Mouse (Mus musculus) midbrain, embryonic 11.5 days (tissue): ENCODE results near the gene Mkrn3. TPM values are rescaled to one million over a fixed set of nuclear protein-coding genes. Genes with fewer than 3 reads are reported as not detected.

ENCODE experiments used
- ATAC-seq: fragments of 200-750 bp; cut with Nextera tagmentation; 2 replicates; pipeline ENCODE4 v1.8.0; 2017; ENCODE audit warnings: moderate TSS enrichment, moderate library complexity; ENCODE audit not compliant: low FRiP score
- DNase-seq: peaks from one replicate; pipeline ENCODE4 v3.0.0; 2015; ENCODE audit warnings: low spot score; ENCODE audit errors: missing footprints
- H3K27ac ChIP-seq: fragments of 300-500 bp; sonication (generic); 2 replicates; pipeline ENCODE4 v1.5.1; 2014; ENCODE audit warnings: low read depth, low read length
- H3K27me3 ChIP-seq: fragments of 300-500 bp; sonication (generic); 2 replicates; pipeline ENCODE4 v1.6.1; 2014; ENCODE audit warnings: mild to moderate bottlenecking, low read length, moderate library complexity, mixed read lengths; ENCODE audit not compliant: control insufficient read depth, insufficient read depth
- H3K36me3 ChIP-seq: fragments of 300-500 bp; sonication (generic); 2 replicates; pipeline ENCODE4 v1.6.1; 2014; ENCODE audit warnings: mild to moderate bottlenecking, low read length, moderate library complexity, mixed read lengths; ENCODE audit not compliant: control insufficient read depth, insufficient read depth
- H3K4me1 ChIP-seq: fragments of 300-500 bp; sonication (generic); 2 replicates; pipeline ENCODE4 v1.6.1; 2014; ENCODE audit warnings: low read length; ENCODE audit not compliant: control insufficient read depth, insufficient read depth
- H3K4me2 ChIP-seq: fragments of 300-500 bp; sonication (generic); 2 replicates; pipeline ENCODE4 v1.6.1; 2014; ENCODE audit warnings: mild to moderate bottlenecking, moderate library complexity
- H3K4me3 ChIP-seq: fragments of 300-500 bp; sonication (generic); 2 replicates; pipeline ENCODE4 v1.5.1; 2014; ENCODE audit warnings: low read depth, low read length
- H3K9ac ChIP-seq: fragments of 300-500 bp; sonication (generic); 2 replicates; pipeline ENCODE4 v1.6.1; 2014; ENCODE audit warnings: low read length
- H3K9me3 ChIP-seq: fragments of 300-500 bp; sonication (generic); 2 replicates; pipeline ENCODE4 v1.6.1; 2016; ENCODE audit warnings: low read length; ENCODE audit not compliant: control insufficient read depth
- WGBS: fragments of 180-500 bp; shearing (Covaris S2); extraction: QIAGEN DNeasy Blood & Tissue Kit; methylation state at CpG from one replicate; pipeline ENCODE4 v1.1.7; 2014; 5-methylcytosine and 5-hydroxymethylcytosine counted together
- polyA plus RNA-seq: library from polyadenylated mRNA; unstranded; fragments of >200 nt; fragmentation: Nextera tagmentation; extraction: Ambion mirVana; gene quantifications from 2 replicates; pipeline ENCODE4 v1.2.1, GENCODE M21; 2014

Gene Mkrn3
- polyA plus RNA-seq, 1 experiment from 2014 or later = 22.4 TPM

GRCm38 (mm10) chr7:62433243-62433642 lies 13.3 kb upstream of the Mkrn3 start:
- Histone ChIP-seq H3K27me3 (no peaks in the 10 kb centered on the region), H3K36me3 (no peaks in the 10 kb centered on the region), H3K9me3 (no peaks in the 10 kb centered on the region), H3K4me1 (no peaks in the 10 kb centered on the region), H3K4me2 (no peak overlapping the region), H3K9ac (no peak overlapping the region), H3K27ac (no peak overlapping the region), H3K4me3 (no peak overlapping the region)
- peak; percentile 80 for DNase-seq
- no peak for ATAC-seq
- 33% methylated on average over 3 of the region's 3 CpGs for WGBS

GRCm38 (mm10) chr7:62428337-62428736 lies 8.4 kb upstream of the Mkrn3 start:
- Histone ChIP-seq H3K9me3 (no peaks in the 10 kb centered on the region; the same call in 1 of the 2 replicates), H3K27ac (no peak overlapping the region), H3K4me3 (no peak overlapping the region), H3K4me2 (no peak overlapping the region), H3K9ac (no peak overlapping the region), H3K27me3 (no peaks in the 10 kb centered on the region), H3K36me3 (no peaks in the 10 kb centered on the region), H3K4me1 (no peaks in the 10 kb centered on the region)
- ATAC-seq = no peak
- DNase-seq = peak; percentile 91
- 22% methylated on average over 8 of the region's 8 CpGs for WGBS

GRCm38 (mm10) chr7:62423210-62423609 lies 3.3 kb upstream of the Mkrn3 start:
- Histone ChIP-seq H3K36me3 (no peaks in the 10 kb centered on the region), H3K27me3 (no peaks in the 10 kb centered on the region), H3K4me2 (peak overlapping the region; percentile 33; the same call in 1 of the 2 replicates), H3K4me3 (peak overlapping the region; percentile 31), H3K9me3 (peaks cover 3% of the 10 kb centered on the region; the same call in 1 of the 2 replicates), H3K27ac (peak overlapping the region; percentile 77), H3K9ac (peak overlapping the region; percentile 64), H3K4me1 (no peaks in the 10 kb centered on the region)
- WGBS = 34% methylated on average over 4 of the region's 4 CpGs
- peak; percentile 79 for ATAC-seq
- no peak for DNase-seq

GRCm38 (mm10) chr7:62420566-62420965 lies 627 bp upstream of the Mkrn3 start:
- peak; percentile 56 for ATAC-seq
- Histone ChIP-seq H3K4me1 (no peaks in the 10 kb centered on the region), H3K9ac (peak overlapping the region; percentile 44), H3K4me3 (peak overlapping the region; percentile 65), H3K4me2 (peak overlapping the region; percentile 64; the same call in 1 of the 2 replicates), H3K36me3 (no peaks in the 10 kb centered on the region), H3K27ac (peak overlapping the region; percentile 94), H3K9me3 (peaks cover 3% of the 10 kb centered on the region; the same call in 1 of the 2 replicates), H3K27me3 (no peaks in the 10 kb centered on the region)
- 43% methylated on average over 6 of the region's 6 CpGs for WGBS
- DNase-seq = peak; percentile 89

GRCm38 (mm10) chr7:62419105-62419492 lies 840 bp downstream of the Mkrn3 start:
- 46% methylated on average over 17 of the region's 17 CpGs for WGBS

GRCm38 (mm10) chr7:62418346-62418745 lies 1.6 kb downstream of the Mkrn3 start:
- H3K9ac ChIP-seq = peak overlapping the region; percentile 83
- H3K4me2 ChIP-seq = peak overlapping the region; percentile 64
- H3K9me3 ChIP-seq = peaks cover 3% of the 10 kb centered on the region; the same call in 1 of the 2 replicates
- ATAC-seq (no peak), DNase-seq (peak; percentile 86)
- no peaks in the 10 kb centered on the region for H3K36me3 ChIP-seq
- WGBS = 53% methylated on average over 9 of the region's 9 CpGs
- H3K27ac ChIP-seq = peak overlapping the region; percentile 91
- no peaks in the 10 kb centered on the region for H3K4me1 ChIP-seq
- peak overlapping the region; percentile 65 for H3K4me3 ChIP-seq
- H3K27me3 ChIP-seq = no peaks in the 10 kb centered on the region

More at GRCm38 (mm10) chr7:62419105-62419492, 840 bp downstream of the Mkrn3 start:
- no peaks in the 10 kb centered on the region for H3K27me3 ChIP-seq
- peak overlapping the region; percentile 65 for H3K4me3 ChIP-seq
- ATAC-seq (no peak), DNase-seq (peak; percentile 89)
- H3K4me1 ChIP-seq = no peaks in the 10 kb centered on the region
- peaks cover 3% of the 10 kb centered on the region; the same call in 1 of the 2 replicates for H3K9me3 ChIP-seq
- peak overlapping the region; percentile 83 for H3K9ac ChIP-seq
- no peaks in the 10 kb centered on the region for H3K36me3 ChIP-seq
- H3K4me2 ChIP-seq = peak overlapping the region; percentile 64
- H3K27ac ChIP-seq = peak overlapping the region; percentile 91

- H3K27ac ChIP-seq = peak overlapping the region; percentile 77
- H3K4me1 ChIP-seq = no peaks in the 10 kb centered on the region
- H3K9me3 ChIP-seq = no peaks in the 10 kb centered on the region
- peak overlapping the region; percentile 7 for H3K4me3 ChIP-seq
- H3K27me3 ChIP-seq = no peaks in the 10 kb centered on the region
- peak overlapping the region; percentile 32 for H3K4me2 ChIP-seq
- H3K36me3 ChIP-seq = no peaks in the 10 kb centered on the region
- peak; percentile 92 for DNase-seq
- ATAC-seq = peak; percentile 76
- H3K9ac ChIP-seq = peak overlapping the region; percentile 38; the same call in 1 of the 2 replicates
Measured at GRCm38 (mm10) chr7:62416173-62416572, 3.8 kb downstream of the Mkrn3 start.

GRCm38 (mm10) chr7:62415222-62415621 lies 4.7 kb downstream of the Mkrn3 start:
- ATAC-seq = no peak
- 54% methylated on average over 1 of the region's 1 CpGs for WGBS
- peak overlapping the region; percentile 23; the same call in 1 of the 2 replicates for H3K4me2 ChIP-seq

GRCm38 (mm10) chr7:62407803-62408202 lies 12.1 kb downstream of the Mkrn3 start:
- Histone ChIP-seq H3K9me3 (no peaks in the 10 kb centered on the region), H3K9ac (no peak overlapping the region), H3K27ac (no peak overlapping the region), H3K4me1 (peaks cover 10% of the 10 kb centered on the region), H3K4me2 (no peak overlapping the region), H3K36me3 (no peaks in the 10 kb centered on the region), H3K27me3 (no peaks in the 10 kb centered on the region), H3K4me3 (no peak overlapping the region)
- DNase-seq = peak; percentile 88
- peak; percentile 48; the same call in 1 of the 2 replicates for ATAC-seq
- 33% methylated on average over 3 of the region's 3 CpGs for WGBS

More at GRCm38 (mm10) chr7:62415222-62415621, 4.7 kb downstream of the Mkrn3 start:
- no peak for DNase-seq
- peaks cover 4% of the 10 kb centered on the region; the same call in 1 of the 2 replicates for H3K4me1 ChIP-seq
- no peak overlapping the region for H3K4me3 ChIP-seq
- no peaks in the 10 kb centered on the region for H3K9me3 ChIP-seq
- H3K27ac ChIP-seq = peak overlapping the region; percentile 87
- H3K36me3 ChIP-seq = no peaks in the 10 kb centered on the region
- no peaks in the 10 kb centered on the region for H3K27me3 ChIP-seq
- H3K9ac ChIP-seq = peak overlapping the region; percentile 47
